Mouse (Mus musculus) megakaryocyte, embryonic 14.5 days (primary cell): ENCODE data around the gene Slc26a1. TPM values are rescaled to one million over a fixed set of nuclear protein-coding genes. Genes with fewer than 3 reads are reported as not detected.
A peak's percentile ranks its signal among the peaks of the same experiment; 100 is the strongest.
"Not testable (repeated sequence)": the region's sequence is repeated elsewhere in the genome, so short reads cannot be mapped to it uniquely, and the experiment has no call there.

ENCODE experiments used
- H3K27me3 ChIP-seq: replicated peaks from 2 replicates; pipeline ENCODE3; 2012; ENCODE audit warnings: inconsistent platforms
- H3K36me3 ChIP-seq: replicated peaks from 2 replicates; pipeline ENCODE3; 2012; ENCODE audit warnings: low read length, inconsistent platforms, mixed read lengths
- H3K4me1 ChIP-seq: 2 replicates; pipeline ENCODE4 v1.6.1; 2012; ENCODE audit warnings: inconsistent platforms
- H3K4me3 ChIP-seq: replicated peaks from 2 replicates; pipeline ENCODE3; 2012; ENCODE audit warnings: moderate library complexity, mild to moderate bottlenecking, inconsistent platforms
- H3K9me3 ChIP-seq: 2 replicates; pipeline ENCODE4 v1.6.1; 2012; ENCODE audit warnings: inconsistent platforms
- FLI1 ChIP-seq: IDR thresholded peaks from 2 replicates; pipeline ENCODE4 v1.6.1; 2012; ENCODE audit warnings: low read length, inconsistent platforms, mixed read lengths
- GATA1 ChIP-seq: IDR thresholded peaks from 3 replicates; pipeline ENCODE4 v1.6.1; 2012; ENCODE audit warnings: mixed read lengths, low read length, inconsistent platforms, borderline replicate concordance
- polyA plus RNA-seq: library from polyadenylated mRNA; stranded (reverse); fragments of >175 nt; gene quantifications from 2 replicates; pipeline ENCODE4 v1.2.3, GENCODE M21; 2012; ENCODE audit warnings: low replicate concordance; ENCODE audit not compliant: insufficient read depth

The Slc26a1 gene
- polyA plus RNA-seq, 1 experiment, result not detected

DNA sequence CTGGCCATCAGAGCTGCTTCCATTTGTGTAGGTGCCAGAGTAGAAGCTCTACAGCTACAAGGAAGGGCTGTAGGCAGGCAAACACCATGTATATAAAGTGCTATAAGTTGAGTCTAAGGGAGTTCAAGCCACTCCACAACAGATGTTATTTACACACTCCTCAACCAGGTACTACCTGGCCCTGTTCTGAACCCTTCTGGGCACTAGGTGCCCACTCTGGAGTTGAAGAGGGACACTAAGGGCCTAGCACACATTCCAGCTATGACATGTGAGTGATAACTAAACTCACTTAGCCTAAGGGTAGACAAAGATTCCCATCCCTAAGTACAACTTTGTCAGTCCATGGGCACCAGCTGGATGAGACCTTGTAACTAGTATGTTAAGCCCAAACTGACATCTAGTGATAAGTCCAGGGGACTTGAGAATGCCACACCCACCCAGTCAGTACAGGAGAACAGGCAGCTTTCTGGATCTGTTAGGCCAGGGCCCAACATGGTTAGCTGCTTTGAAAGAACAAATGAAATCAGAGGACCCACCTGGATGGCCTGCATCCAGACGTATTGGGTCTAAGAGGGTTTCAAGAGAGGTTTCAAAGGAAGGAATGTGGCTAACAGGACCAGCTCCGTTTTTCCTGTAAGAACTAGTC is 27.4 kb downstream of the Slc26a1 start:
- Histone ChIP-seq H3K4me3 (no peak overlapping the region), H3K36me3 (peaks cover 100% of the 10 kb centered on the region), H3K9me3 (no peaks in the 10 kb centered on the region), H3K27me3 (no peaks in the 10 kb centered on the region), H3K4me1 (no peaks in the 10 kb centered on the region)
- TF ChIP-seq FLI1 (no peak), GATA1 (no peak)

DNA sequence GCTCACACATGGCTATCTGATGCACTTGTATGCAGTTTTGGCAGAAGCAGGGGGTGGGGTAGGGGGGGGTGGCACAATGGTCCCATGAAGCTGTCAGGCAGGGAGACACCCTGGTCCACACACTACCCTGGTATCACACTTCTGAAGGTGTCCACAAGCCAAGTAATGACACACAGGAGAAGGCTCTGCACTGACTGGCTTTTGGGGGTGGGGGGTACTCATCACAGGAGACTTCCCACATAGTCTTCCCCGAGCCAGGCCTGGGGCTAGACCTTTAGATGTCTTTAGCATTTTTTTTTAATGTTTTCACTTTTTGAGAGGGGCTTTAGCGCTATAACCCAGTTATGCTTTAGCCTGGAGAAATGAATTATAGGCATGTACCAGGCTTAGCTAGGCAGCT is 28.1 kb downstream of the Slc26a1 start:
- H3K4me3 ChIP-seq, result no peak overlapping the region
- H3K36me3 ChIP-seq, result peaks cover 100% of the 10 kb centered on the region
- H3K9me3 ChIP-seq, result no peaks in the 10 kb centered on the region
- H3K4me1 ChIP-seq, result no peaks in the 10 kb centered on the region
- TF ChIP-seq FLI1, result no peak
- H3K27me3 ChIP-seq, result no peaks in the 10 kb centered on the region

DNA sequence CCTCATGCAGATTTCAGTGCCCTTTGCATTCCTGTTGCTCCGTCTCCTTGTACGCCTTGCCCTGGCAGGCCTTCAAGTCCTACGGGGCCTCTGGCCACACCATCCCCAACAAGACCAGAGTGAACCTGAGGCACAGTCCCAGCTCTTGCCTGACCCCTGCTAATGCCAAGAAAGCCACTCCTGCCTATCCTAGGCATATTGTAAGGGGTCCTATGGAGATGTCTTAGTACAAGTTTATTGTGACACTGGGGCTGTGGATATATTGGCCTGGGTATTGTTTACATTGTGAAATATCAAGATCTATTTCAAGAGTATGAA is 29.1 kb downstream of the Slc26a1 start:
- no peak for TF ChIP-seq FLI1
- TF ChIP-seq GATA1, result no peak
- Histone ChIP-seq H3K27me3 (no peaks in the 10 kb centered on the region), H3K4me1 (no peaks in the 10 kb centered on the region), H3K4me3 (no peak overlapping the region), H3K9me3 (no peaks in the 10 kb centered on the region), H3K36me3 (peaks cover 100% of the 10 kb centered on the region)

DNA sequence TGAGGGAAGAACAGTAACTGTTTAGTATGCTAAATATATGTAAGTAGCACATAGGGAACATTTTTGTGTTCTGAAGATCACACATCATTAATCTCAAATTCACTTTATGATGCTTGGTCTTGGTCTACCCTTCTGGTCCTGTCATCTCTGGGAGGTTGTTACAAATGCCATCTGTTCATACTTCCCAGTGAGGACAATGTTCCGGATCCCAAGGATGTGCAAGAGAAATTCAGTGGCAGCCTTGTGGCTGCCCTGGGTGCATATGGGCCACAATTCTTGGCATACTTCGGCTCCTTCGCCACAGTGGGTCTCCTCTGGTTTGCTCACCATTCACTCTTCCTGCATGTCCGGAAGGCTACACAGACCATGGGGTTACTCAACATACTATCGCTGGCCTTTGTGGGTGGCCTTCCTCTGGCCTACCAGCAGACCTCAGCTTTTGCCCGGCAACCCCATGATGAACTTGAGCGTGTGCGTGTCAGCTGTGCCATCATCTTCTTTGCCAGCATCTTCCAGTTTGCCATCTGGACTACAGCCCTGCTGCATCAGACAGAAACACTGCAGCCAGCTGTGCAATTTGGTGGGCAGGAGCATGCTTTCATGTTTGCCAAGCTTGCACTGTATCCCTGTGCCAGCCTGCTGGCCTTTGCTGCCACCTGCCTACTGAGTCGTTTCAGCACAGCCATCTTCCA is 29.6 kb downstream of the Slc26a1 start:
- Histone ChIP-seq H3K36me3 (peaks cover 100% of the 10 kb centered on the region), H3K4me1 (no peaks in the 10 kb centered on the region), H3K27me3 (no peaks in the 10 kb centered on the region), H3K4me3 (no peak overlapping the region), H3K9me3 (no peaks in the 10 kb centered on the region)
- TF ChIP-seq FLI1, result no peak
- no peak for TF ChIP-seq GATA1

DNA sequence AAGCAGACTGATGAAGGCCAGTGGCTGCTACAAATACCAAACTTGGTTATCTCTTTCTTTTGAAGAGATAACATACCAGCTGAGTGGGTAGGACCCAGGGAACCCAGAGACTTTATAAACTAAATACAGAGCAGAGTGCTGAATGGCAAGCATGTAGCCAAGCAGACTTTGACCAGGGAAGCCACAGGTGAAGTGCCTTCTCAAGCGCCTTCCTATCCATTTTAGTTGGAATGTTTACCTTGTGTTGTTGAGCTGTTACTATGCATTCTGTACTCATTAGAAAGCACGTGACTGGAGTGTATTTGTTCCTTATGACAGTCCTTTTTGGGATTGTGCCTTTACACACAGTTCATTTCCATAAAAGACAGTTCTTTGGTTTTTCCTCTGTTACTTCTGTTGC is 31.7 kb downstream of the Slc26a1 start:
- peaks cover 93% of the 10 kb centered on the region for H3K36me3 ChIP-seq
- H3K9me3 ChIP-seq, result no peaks in the 10 kb centered on the region
- no peaks in the 10 kb centered on the region for H3K4me1 ChIP-seq
- H3K27me3 ChIP-seq, result no peaks in the 10 kb centered on the region
- TF ChIP-seq FLI1, result no peak
- no peak for TF ChIP-seq GATA1
- H3K4me3 ChIP-seq, result no peak overlapping the region

DNA sequence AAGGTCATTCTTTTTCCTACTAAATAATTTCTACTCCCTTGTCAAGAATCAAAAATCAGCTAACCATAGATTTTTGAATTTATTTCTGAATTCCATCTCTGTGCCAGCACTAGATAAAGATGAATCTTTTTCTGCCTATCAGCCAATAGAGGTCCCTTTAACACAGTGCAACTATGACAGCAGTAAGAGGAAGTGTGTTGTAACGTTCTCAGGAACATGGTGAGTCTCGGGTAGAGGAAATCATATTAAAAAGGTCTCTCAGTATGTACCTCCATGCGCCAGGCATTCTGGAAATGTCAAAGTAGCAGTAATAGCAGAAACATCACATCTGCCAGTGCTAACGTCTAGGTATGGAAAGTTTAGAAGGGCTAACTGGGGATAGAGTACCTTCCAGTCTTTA is 39.2 kb downstream of the Slc26a1 start:
- Histone ChIP-seq H3K27me3 (no peaks in the 10 kb centered on the region), H3K36me3 (peaks cover 37% of the 10 kb centered on the region), H3K9me3 (no peaks in the 10 kb centered on the region), H3K4me1 (peaks cover 16% of the 10 kb centered on the region; the same call in 1 of the 2 replicates), H3K4me3 (no peak overlapping the region)
- TF ChIP-seq FLI1 (no peak), GATA1 (no peak)

DNA sequence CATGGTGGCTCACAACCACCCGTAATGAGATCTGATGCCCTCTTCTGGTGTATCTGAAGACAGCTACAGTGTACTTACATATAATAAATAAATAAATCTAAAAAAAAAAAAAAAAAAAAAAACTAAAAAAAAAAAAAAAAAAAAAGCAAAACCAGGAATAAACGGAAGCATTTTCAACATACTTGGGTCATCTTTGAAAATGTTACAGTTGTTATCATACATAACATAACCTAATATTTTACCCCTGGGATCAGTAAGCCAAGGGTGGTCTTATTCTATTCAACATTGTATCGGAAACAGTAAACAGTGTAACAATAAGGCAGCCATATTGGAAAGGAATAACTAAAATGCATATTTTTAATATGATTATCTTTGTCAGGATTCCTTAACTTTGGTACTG is 41.3 kb downstream of the Slc26a1 start:
- not testable (repeated sequence) for H3K27me3 ChIP-seq, H3K4me3 ChIP-seq, H3K9me3 ChIP-seq
- H3K36me3 ChIP-seq, result peaks cover 19% of the 10 kb centered on the region
- H3K4me1 ChIP-seq, result peaks cover 27% of the 10 kb centered on the region

DNA sequence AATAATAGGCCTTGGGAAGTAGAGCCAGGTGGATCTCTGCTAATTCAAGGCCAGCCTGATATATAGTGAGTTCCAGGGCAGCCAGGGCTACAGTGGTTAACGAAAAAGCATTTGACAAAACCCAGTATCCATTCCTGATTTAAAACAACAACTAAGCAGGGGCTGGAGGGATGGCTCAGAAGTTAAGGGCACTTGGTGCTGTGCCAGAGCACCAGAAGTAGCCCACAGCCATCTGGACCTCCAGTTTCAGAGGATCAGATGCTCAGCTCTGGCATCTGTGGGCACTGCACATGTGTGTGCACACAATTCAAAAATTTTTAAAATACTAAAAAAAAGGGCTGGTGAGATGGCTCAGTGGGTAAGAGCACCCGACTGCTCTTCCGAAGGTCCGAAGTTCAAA is 41.7 kb downstream of the Slc26a1 start:
- Histone ChIP-seq H3K27me3 (no peaks in the 10 kb centered on the region), H3K4me3 (no peak overlapping the region), H3K36me3 (peaks cover 19% of the 10 kb centered on the region), H3K9me3 (no peaks in the 10 kb centered on the region), H3K4me1 (peaks cover 29% of the 10 kb centered on the region)
- TF ChIP-seq FLI1 (no peak), GATA1 (no peak)

DNA sequence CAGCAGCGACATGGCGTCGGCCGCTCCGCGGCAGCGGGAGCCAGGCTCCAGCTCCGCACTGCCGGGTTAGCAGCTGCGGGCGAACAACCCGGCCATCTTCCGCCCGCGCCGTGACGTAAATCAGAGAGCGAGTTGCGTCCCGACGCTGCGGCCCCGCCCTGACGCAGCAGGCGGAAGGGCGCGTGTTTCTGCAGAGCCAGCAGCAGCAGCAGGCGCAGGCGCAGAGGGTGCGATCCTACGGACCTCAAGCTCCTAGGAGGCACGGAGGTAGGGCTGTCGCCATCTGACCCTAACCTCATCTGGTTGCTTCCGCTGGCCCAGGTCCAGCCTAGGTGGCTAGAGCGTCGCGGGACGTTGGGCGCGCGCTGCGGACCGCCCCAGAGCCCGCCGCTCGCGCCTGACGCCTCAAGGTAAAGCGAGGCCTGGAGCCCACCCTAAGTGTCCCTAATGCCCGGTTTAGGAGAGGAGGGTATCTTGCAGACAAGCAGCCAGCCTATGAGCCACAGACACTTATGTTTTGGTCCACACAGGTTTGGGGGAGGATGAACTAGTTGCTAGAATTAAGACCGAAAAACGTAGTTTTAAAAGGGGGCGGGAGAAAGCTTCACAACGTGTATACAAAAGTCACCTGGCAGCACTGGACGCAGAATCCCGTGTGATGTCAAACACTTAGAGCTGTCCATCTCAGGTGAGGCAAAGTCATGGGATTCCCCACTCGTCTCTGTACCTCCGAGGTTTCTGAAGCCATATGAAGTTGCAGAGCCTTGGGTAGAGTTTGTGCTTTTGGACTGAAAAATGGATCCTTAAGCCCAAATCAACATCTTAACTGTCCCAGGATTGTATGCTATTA is 45.5 kb downstream of the Slc26a1 start, which contains the start of the genes Gak and Tmem175:
Gene Gak, minus strand, starts transcription at position 122 of the 850 bp plus-strand sequence.
Gene Tmem175, plus strand, starts transcription at position 137 of the 850 bp plus-strand sequence.
- Histone ChIP-seq H3K4me1 (peaks cover 48% of the 10 kb centered on the region), H3K4me3 (peak within 1 kb of the TSS; percentile 100), H3K27me3 (no peaks in the 10 kb centered on the region), H3K36me3 (peaks cover 4% of the 10 kb centered on the region), H3K9me3 (no peaks in the 10 kb centered on the region)
- TF ChIP-seq FLI1 (0 out of 2 replicates have a peak, but pooled peaks have one; percentile 35), GATA1 (no peak)
